Mouse (Mus musculus): ENCODE data around the gene Spata7. TPM values are rescaled to one million over a fixed set of nuclear protein-coding genes. Genes with fewer than 3 reads are reported as not detected.

The Spata7 gene
- polyA plus RNA-seq, 1 experiment: 0.81 TPM

GRCm38 (mm10) chr12:98683171-98683570, 55.2 kb downstream of the Spata7 start:
- Histone ChIP-seq H3K36me3 (ENCODE audit: control insufficient read depth, insufficient read depth, low read length) (no peaks in the 10 kb centered on the region; the same call in 1 of the 2 replicates), H3K27me3 (ENCODE audit: control insufficient read depth, insufficient read depth, low read length) (no peaks in the 10 kb centered on the region), H3K4me1 (ENCODE audit: control insufficient read depth, insufficient read depth, insufficient read length) (no peaks in the 10 kb centered on the region), H3K4me3 (ENCODE audit: extremely low read depth, insufficient read depth, insufficient read length) (no peak overlapping the region), H3K27ac (ENCODE audit: insufficient read depth, low read length) (no peak overlapping the region)
- TF ChIP-seq POLR2A (IDR thresholded peaks at IDR 0.05; ENCODE audit: low read depth, low read length) (no peak), CTCF (IDR thresholded peaks at IDR 0.05; ENCODE audit: extremely low read depth, insufficient read depth, insufficient read length, insufficient replicate concordance) (no peak)
- 92% methylated on average over 11 of the region's 11 CpGs for WGBS
- no peak for DNase-seq (ENCODE audit: low read depth in 1 of 2, low spot score in 2 of 2)

- Histone ChIP-seq H3K36me3 (ENCODE audit: control insufficient read depth, insufficient read depth, low read length) (no peaks in the 10 kb centered on the region; the same call in 1 of the 2 replicates), H3K27ac (ENCODE audit: insufficient read depth, low read length) (no peak overlapping the region), H3K27me3 (ENCODE audit: control insufficient read depth, insufficient read depth, low read length) (no peaks in the 10 kb centered on the region), H3K4me1 (ENCODE audit: control insufficient read depth, insufficient read depth, insufficient read length) (no peaks in the 10 kb centered on the region), H3K4me3 (ENCODE audit: extremely low read depth, insufficient read depth, insufficient read length) (no peak overlapping the region)
- WGBS: 88% methylated on average over 6 of the region's 6 CpGs
- TF ChIP-seq POLR2A (IDR thresholded peaks at IDR 0.05; ENCODE audit: low read depth, low read length): no peak
- TF ChIP-seq CTCF (IDR thresholded peaks at IDR 0.05; ENCODE audit: extremely low read depth, insufficient read depth, insufficient read length, insufficient replicate concordance): no peak
- no peak for DNase-seq (ENCODE audit: low read depth in 1 of 2, low spot score in 2 of 2)
These were observed 55.6 kb downstream of the Spata7 start for GRCm38 (mm10) chr12:98683574-98683973.

GRCm38 (mm10) chr12:98690230-98690629, 62.3 kb downstream of the Spata7 start:
- 89% methylated on average over 8 of the region's 8 CpGs for WGBS
- H3K27me3 ChIP-seq (ENCODE audit: control insufficient read depth, insufficient read depth, low read length): no peaks in the 10 kb centered on the region
- TF ChIP-seq POLR2A (IDR thresholded peaks at IDR 0.05; ENCODE audit: low read depth, low read length) (no peak), CTCF (IDR thresholded peaks at IDR 0.05; ENCODE audit: extremely low read depth, insufficient read depth, insufficient read length, insufficient replicate concordance) (no peak)

DNA sequence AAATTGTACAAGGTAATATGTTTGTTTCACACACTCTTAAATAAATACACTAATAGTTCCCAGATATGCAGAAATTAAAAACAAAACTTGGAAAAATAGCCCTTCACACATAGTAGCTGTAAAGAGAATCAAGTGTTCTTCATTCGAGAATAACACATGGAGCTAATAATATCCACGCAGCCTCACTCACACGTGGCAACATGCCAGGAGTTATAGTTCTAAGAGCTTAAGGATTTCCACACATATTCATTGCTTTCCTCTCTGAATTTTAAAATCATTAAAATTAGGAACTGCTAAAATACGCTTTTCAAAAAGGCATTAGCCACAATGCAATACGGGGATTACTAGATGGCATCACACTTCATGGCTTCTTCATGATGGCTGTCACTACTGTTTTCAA, 69.2 kb downstream of the Spata7 start:
- Histone ChIP-seq H3K4me1 (ENCODE audit: control insufficient read depth, insufficient read depth, insufficient read length) (no peaks in the 10 kb centered on the region), H3K4me3 (ENCODE audit: extremely low read depth, insufficient read depth, insufficient read length) (no peak overlapping the region), H3K36me3 (ENCODE audit: control insufficient read depth, insufficient read depth, low read length) (peaks cover 3% of the 10 kb centered on the region), H3K27me3 (ENCODE audit: control insufficient read depth, insufficient read depth, low read length) (no peaks in the 10 kb centered on the region), H3K27ac (ENCODE audit: insufficient read depth, low read length) (no peak overlapping the region)
- no peak for DNase-seq (ENCODE audit: low read depth in 1 of 2, low spot score in 2 of 2)
- TF ChIP-seq CTCF (IDR thresholded peaks at IDR 0.05; ENCODE audit: extremely low read depth, insufficient read depth, insufficient read length, insufficient replicate concordance) (no peak), POLR2A (IDR thresholded peaks at IDR 0.05; ENCODE audit: low read depth, low read length) (no peak)
- 77% methylated on average over 5 of the region's 5 CpGs for WGBS

More at GRCm38 (mm10) chr12:98690230-98690629, 62.3 kb downstream of the Spata7 start:
- DNase-seq (ENCODE audit: low read depth in 1 of 2, low spot score in 2 of 2): no peak
- Histone ChIP-seq H3K4me3 (ENCODE audit: extremely low read depth, insufficient read depth, insufficient read length) (no peak overlapping the region), H3K4me1 (ENCODE audit: control insufficient read depth, insufficient read depth, insufficient read length) (no peaks in the 10 kb centered on the region), H3K27ac (ENCODE audit: insufficient read depth, low read length) (no peak overlapping the region), H3K36me3 (ENCODE audit: control insufficient read depth, insufficient read depth, low read length) (no peaks in the 10 kb centered on the region)

DNA sequence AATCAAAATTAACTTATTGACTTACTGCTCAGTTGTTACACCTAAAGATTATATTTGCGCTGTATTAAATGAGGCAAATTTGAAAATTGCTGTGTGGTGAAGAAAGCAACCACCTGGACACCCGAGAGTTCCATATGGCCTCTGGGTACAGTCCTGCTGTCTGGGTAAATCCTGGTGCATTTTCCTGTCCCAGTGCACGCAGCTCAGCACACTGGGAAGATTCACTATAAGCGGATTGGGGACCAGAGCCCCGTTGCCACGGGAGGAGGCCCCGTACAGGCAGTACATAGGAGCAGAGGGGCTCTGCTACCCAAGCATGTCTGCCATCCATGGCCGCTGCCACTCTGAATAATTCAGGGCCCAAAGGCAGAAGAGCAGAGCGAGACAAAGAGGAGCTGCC, 73.6 kb downstream of the Spata7 start:
- Histone ChIP-seq H3K27me3 (ENCODE audit: control insufficient read depth, insufficient read depth, low read length) (no peaks in the 10 kb centered on the region), H3K36me3 (ENCODE audit: control insufficient read depth, insufficient read depth, low read length) (peaks cover 3% of the 10 kb centered on the region), H3K27ac (ENCODE audit: insufficient read depth, low read length) (no peak overlapping the region), H3K4me3 (ENCODE audit: extremely low read depth, insufficient read depth, insufficient read length) (no peak overlapping the region), H3K4me1 (ENCODE audit: control insufficient read depth, insufficient read depth, insufficient read length) (no peaks in the 10 kb centered on the region)
- WGBS: 93% methylated on average over 9 of the region's 9 CpGs
- no peak for DNase-seq (ENCODE audit: low read depth in 1 of 2, low spot score in 2 of 2)
- TF ChIP-seq POLR2A (IDR thresholded peaks at IDR 0.05; ENCODE audit: low read depth, low read length) (no peak), CTCF (IDR thresholded peaks at IDR 0.05; ENCODE audit: extremely low read depth, insufficient read depth, insufficient read length, insufficient replicate concordance) (no peak)

GRCm38 (mm10) chr12:98703554-98703953, 75.6 kb downstream of the Spata7 start:
- Histone ChIP-seq H3K27me3 (ENCODE audit: control insufficient read depth, insufficient read depth, low read length) (no peaks in the 10 kb centered on the region), H3K4me1 (ENCODE audit: control insufficient read depth, insufficient read depth, insufficient read length) (no peaks in the 10 kb centered on the region), H3K27ac (ENCODE audit: insufficient read depth, low read length) (no peak overlapping the region), H3K4me3 (ENCODE audit: extremely low read depth, insufficient read depth, insufficient read length) (no peak overlapping the region), H3K36me3 (ENCODE audit: control insufficient read depth, insufficient read depth, low read length) (peaks cover 2% of the 10 kb centered on the region; the same call in 1 of the 2 replicates)
- 38% methylated on average over 2 of the region's 2 CpGs for WGBS
- no peak for DNase-seq (ENCODE audit: low read depth in 1 of 2, low spot score in 2 of 2)
- TF ChIP-seq POLR2A (IDR thresholded peaks at IDR 0.05; ENCODE audit: low read depth, low read length) (no peak), CTCF (IDR thresholded peaks at IDR 0.05; ENCODE audit: extremely low read depth, insufficient read depth, insufficient read length, insufficient replicate concordance) (no peak)

DNA sequence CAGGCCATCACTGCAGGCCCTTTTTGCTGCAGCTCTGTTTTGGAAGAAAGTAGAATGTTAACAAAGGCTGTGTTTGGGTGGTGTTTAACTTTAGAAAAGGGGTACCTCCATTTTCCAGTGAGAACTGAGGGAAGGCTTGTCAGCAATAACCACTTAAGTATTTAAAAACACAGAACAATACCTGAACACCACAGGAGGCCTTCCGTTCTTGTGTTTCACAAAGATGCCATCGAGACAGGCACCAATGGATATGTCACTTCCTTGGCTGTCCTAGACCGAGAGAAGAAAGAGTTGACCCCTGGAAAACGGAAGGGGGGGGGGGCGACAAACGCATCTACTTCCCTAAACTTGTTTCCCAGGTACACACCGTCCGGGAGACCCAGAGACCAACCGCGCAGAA, 76.0 kb downstream of the Spata7 start:
- DNase-seq (ENCODE audit: low read depth in 1 of 2, low spot score in 2 of 2): no peak
- Histone ChIP-seq H3K27me3 (ENCODE audit: control insufficient read depth, insufficient read depth, low read length) (no peaks in the 10 kb centered on the region), H3K4me1 (ENCODE audit: control insufficient read depth, insufficient read depth, insufficient read length) (no peaks in the 10 kb centered on the region), H3K4me3 (ENCODE audit: extremely low read depth, insufficient read depth, insufficient read length) (no peak overlapping the region), H3K27ac (ENCODE audit: insufficient read depth, low read length) (no peak overlapping the region), H3K36me3 (ENCODE audit: control insufficient read depth, insufficient read depth, low read length) (no peaks in the 10 kb centered on the region)
- TF ChIP-seq CTCF (IDR thresholded peaks at IDR 0.05; ENCODE audit: extremely low read depth, insufficient read depth, insufficient read length, insufficient replicate concordance) (no peak), POLR2A (IDR thresholded peaks at IDR 0.05; ENCODE audit: low read depth, low read length) (no peak)
- 73% methylated on average over 10 of the region's 10 CpGs for WGBS
